Mouse (Mus musculus): Measurements from ENCODE around the gene Xirp1.
A peak's percentile ranks its signal among the peaks of the same experiment; 100 is the strongest.

Gene Xirp1

DNA sequence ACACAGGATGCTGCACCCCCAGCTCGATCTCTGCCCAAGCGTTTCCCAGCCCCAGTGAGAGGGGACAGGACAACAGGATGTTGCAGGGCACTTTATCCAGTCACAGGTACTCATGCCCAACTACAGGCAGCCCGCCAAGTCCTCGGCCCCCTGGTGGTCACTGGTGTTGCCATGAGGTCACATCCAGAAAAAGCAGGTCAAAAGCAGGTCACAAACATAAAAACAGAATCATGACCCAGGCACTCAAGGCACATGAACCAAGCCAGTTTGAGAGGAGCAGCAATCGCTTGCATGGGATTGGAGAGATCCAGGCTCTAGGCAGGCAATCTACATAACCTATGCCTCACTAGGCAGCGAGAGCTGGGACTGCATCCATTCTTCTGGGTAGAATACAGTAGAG lies 53.2 kb downstream of the Xirp1 start:
- peak; percentile 48 for DNase-seq

DNA sequence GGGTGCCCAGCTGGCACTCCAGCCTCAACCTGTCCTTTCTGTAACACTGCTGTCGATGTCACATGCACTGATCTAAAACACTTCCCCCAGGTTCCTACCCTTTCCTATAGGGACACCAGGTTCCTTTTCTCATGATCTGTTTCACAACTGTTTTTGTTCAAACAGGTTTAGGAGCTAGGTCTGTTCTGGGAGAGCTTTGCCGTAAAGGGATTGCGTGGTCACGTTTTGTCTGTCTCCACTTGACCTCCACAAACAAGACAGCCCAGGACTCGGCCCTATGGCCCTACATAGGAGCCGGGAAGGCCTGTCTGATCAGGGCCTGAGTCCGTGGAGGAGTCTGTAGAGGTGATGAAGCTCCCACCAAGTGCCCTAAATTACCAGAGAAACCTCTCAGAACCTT lies 53.6 kb downstream of the Xirp1 start:
- no peak for DNase-seq

DNA sequence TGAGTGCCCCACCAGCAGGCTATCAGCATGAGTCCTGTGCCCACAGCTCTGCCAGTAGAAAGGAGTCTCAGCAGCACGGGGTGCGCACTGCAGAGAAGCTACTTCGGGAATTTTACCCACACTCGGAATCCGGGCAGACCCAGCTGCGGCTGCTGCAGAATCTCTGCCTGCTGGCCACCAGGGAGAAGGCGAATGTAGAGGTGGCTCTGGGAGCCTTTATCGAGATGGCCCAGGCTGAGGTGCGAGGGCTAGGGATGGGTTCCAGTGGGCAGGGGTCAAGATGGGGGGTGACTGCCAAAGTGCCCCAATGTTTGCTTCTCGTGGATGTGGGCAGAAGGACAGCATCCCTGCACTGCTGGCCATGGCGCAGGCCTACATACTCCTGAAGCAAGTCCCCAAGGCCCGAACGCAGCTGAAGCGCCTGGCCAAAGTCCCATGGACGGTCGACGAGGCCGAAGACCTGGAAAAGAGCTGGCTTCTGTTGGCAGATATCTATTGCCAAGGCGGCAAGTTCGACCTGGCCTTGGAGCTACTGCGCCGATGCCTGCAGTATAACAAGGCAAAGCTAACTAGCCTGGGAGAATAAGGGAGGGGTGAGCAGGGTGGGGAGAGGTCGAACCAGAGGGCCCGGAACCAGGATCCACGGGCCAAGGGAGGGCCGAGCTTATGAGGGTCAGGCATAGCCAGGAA lies 57.0 kb downstream of the Xirp1 start:
- no peak for DNase-seq

- DNase-seq: no peak
Measured at GRCm38 (mm10) chr9:119965186-119965585, 58.2 kb downstream of the Xirp1 start.

DNA sequence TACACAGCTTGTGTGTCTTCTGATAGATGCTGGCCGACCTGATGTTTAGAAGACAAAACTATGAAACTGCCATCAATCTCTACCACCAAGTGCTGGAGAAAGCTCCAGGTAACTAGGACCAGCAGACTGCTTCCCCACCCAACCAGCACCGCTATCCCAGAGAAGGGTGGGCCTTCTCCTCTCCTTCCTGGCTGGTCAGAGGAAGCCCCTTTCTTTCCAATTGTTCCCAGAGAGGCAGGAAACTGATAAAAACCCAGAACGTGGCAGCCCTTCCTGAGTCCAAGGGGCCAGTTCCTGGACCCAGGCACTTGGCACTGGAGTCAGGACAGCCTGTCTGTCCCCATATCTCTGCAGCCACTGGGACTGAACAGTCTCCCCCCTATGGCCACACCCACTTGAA lies 59.2 kb downstream of the Xirp1 start:
- no peak for DNase-seq

All from liver (tissue).